Mouse (Mus musculus): ENCODE measurements at regions not wholly inside any gene's neighbourhood (a gene's known extent, or its start where the extent isn't known, plus 50 kb on each side); places are given as distances from the start of the nearest gene placed in this dataset.
A peak's percentile ranks its signal among the peaks of the same experiment; 100 is the strongest.
"Not testable (repeated sequence)": the region's sequence is repeated elsewhere in the genome, so short reads cannot be mapped to it uniquely, and the experiment has no call there.

- DNase-seq (ENCODE audit: low spot score), result peak; percentile 79
These were observed 149.6 kb upstream of the Rtl1 start for GRCm38 (mm10) chr12:109749711-109750243.

GRCm38 (mm10) chr12:109754986-109755385 lies 154.9 kb upstream of the Rtl1 start:
- no peak for DNase-seq (ENCODE audit: low spot score)

GRCm38 (mm10) chr12:109764293-109764692 lies 164.2 kb upstream of the Rtl1 start:
- no peak for DNase-seq (ENCODE audit: low spot score)

DNA sequence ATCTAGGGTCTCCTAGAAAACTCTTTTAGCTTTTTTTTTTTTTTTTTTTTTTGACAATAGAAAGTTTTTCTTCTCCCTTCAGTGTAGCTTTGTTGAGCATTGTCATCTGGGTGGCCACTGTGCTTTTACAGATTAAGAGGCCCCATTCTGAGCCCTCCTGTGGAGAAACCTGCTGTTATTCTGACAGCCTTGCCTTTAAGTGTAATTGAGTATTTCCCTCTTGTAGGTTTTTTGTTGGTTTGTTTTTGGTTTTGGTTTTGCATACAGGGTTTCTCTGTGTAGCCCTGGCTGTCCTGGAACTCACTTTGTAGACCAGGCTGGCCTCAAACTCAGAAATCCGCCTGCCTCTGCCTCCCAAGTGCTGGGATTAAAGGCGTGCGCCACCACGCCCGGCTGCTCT lies 166.5 kb upstream of the Rtl1 start:
- DNase-seq (ENCODE audit: low spot score), result not testable (repeated sequence)

DNA sequence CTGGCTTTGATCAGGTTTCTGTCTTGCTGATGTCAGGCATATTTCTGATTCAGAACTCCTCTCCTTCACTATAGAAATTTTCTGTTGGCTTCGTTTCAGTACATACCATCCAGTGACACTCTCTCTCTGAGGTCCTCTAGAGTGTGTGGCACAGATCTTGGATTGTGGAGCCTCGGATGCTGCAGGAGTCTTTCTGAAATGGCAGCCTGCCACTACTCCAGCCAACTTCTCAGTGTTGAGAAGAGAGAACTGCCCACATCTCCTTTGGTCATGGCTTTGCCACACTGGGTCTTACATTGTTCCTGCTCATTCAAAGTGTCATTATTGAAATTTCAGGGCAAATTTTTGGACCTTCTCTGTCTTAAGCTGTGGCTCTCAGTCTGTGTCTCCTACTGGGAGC lies 172.4 kb upstream of the Rtl1 start:
- DNase-seq (ENCODE audit: low spot score), result no peak

GRCm38 (mm10) chr12:109773909-109774313 lies 173.8 kb upstream of the Rtl1 start:
- DNase-seq (ENCODE audit: low spot score), result no peak

GRCm38 (mm10) chr12:109798846-109799245 lies 198.7 kb upstream of the Rtl1 start:
- no peak for DNase-seq (ENCODE audit: low spot score)

- DNase-seq (ENCODE audit: low spot score), result no peak
These were observed 199.3 kb upstream of the Rtl1 start for GRCm38 (mm10) chr12:109799395-109799794.

GRCm38 (mm10) chr12:109827241-109827915 lies 227.2 kb upstream of the Rtl1 start:
- DNase-seq (ENCODE audit: low spot score), result no peak

DNA sequence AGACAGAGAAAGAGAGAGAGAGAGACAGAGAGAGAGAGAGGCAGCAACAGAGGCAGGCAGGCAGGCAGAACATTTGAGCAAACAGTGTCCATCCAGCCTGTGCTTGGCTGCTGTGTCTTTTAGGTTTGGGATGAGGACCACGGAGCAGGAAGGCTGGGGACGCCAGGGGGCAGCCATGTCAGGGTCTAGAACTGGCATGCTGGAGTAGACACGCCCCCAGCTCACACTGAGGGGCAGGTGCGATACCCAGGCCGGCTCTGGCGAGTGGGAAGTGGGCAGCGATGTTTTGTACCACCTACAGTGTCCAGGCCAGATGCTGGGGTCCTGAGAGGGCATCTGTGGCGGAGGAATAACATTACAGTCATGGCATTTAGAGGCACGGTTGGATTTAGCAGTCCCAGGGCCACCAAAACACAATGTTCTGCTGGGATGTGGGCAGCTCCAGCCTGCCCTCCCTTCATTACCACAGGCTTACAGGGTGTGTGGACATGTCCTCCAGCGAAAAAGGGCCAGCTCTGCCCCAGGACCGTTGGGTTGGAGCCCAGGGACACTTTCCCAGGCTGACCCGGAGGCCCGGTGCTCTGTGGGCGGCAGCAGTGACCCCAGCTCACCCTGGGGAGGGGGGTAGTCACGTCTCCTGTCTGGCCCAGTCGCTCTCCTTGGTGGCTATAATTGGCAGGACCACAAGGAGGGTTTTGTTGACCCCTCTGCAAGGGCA lies 230.3 kb upstream of the Rtl1 start:
- DNase-seq (ENCODE audit: low spot score), result peak; percentile 83

- no peak for DNase-seq (ENCODE audit: low spot score)
These were observed 232.8 kb upstream of the Rtl1 start for GRCm38 (mm10) chr12:109832964-109833363.

DNA sequence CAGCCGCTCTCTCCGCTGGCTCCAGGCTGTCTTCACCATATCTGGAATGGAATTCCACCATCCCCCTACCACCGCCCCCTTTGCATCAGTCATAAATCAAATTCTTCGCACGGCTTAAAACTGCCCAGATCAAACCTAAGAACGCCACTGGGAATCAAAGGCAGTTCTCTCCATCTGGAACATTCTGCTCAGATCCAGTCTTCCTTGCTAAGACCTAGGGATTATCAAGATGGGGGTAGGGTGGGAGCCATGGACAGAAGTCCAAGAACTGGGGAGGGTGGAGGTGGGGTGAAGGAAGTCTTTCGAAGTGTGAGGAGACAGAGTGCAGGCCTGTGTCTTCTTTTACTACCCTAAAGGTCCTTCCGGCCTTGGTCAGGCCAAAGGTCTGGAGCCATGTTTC lies 236.4 kb upstream of the Rtl1 start:
- no peak for DNase-seq (ENCODE audit: low spot score)

GRCm38 (mm10) chr12:109839126-109839587 lies 239.0 kb upstream of the Rtl1 start:
- DNase-seq (ENCODE audit: low spot score), result no peak

DNA sequence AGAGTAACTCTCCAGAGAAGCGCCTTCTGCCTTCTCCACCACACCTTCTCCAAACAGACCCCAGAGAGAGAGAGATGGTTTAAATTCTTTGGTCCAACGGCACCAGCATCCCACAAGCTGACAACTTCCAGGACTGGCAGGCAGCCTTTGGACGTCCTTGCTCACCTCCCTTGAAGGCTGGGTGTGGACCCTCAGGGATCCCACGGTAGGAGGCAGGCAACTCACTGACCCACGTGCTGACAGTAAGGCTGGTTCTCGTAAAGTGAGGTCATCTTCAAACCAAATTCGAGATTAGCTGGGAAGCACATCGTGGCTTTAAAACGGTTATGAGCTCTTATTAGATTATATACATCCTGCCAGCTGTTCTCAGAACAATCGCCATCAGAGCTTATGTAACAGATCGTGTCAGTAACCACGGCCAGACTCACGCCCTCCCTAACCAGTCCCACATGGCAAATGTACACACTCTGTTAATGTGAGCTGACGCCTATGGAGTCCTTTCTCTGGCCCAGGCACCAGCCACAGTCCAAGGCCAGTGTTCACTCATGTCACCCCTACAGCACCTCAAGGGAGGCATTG lies 239.9 kb upstream of the Rtl1 start:
- peak; percentile 51 for DNase-seq (ENCODE audit: low spot score)

GRCm38 (mm10) chr12:109844723-109845601 lies 244.8 kb upstream of the Rtl1 start:
- no peak for DNase-seq (ENCODE audit: low spot score)

GRCm38 (mm10) chr12:109845602-109845906 lies 245.4 kb upstream of the Rtl1 start:
- DNase-seq (ENCODE audit: low spot score), result no peak

GRCm38 (mm10) chr12:109856336-109856735 lies 256.2 kb upstream of the Rtl1 start:
- no peak for DNase-seq (ENCODE audit: low spot score)

- no peak for DNase-seq (ENCODE audit: low spot score)
These were observed 257.6 kb upstream of the Rtl1 start for GRCm38 (mm10) chr12:109857705-109858104.

DNA sequence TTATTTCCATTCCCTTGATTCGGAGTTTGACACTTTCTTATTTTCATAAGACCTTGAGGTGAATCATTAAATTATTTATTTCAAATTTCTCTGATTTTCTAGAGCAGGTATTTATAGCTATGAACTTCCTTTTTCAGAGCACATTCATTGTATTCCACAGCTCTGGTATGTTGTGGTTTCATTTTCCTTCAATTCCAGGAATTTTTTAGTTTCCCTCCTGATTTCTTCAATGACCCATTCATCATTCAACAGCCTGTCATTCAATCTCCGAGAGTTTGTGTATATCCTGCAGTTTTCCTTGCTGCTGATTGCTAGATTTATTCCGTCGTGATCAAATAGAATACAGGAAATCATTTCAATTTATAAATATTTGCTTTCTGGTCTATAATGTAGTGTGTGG lies 264.7 kb upstream of the Rtl1 start:
- DNase-seq (ENCODE audit: low spot score), result no peak

GRCm38 (mm10) chr12:109871021-109871420 lies 270.9 kb upstream of the Rtl1 start:
- no peak for DNase-seq (ENCODE audit: low spot score)

DNA sequence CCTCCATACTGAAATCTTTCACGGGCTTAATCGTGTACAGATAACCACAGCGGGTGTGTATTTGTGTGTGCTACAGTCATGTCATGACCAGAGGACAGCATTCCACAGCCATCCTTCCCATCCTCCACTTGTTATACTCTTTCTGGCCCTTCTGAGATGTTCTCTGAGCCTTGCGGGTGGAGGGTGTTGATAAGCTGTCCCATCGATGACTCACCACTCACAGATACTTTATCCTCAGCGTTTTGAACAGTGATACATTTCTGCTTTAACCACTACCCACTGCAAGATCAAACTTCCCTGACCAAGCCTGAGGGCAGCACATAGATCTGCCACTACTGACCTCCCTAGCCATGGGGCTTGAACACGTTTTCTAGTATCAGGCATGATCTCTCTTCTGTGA lies 274.3 kb upstream of the Rtl1 start:
- DNase-seq (ENCODE audit: low spot score), result no peak

- DNase-seq (ENCODE audit: low spot score), result no peak
These were observed 281.0 kb upstream of the Rtl1 start for GRCm38 (mm10) chr12:109881108-109881507.
